Comparison of ENCODE assay signal across 8 mouse cellular contexts in the genomic region with DNA sequence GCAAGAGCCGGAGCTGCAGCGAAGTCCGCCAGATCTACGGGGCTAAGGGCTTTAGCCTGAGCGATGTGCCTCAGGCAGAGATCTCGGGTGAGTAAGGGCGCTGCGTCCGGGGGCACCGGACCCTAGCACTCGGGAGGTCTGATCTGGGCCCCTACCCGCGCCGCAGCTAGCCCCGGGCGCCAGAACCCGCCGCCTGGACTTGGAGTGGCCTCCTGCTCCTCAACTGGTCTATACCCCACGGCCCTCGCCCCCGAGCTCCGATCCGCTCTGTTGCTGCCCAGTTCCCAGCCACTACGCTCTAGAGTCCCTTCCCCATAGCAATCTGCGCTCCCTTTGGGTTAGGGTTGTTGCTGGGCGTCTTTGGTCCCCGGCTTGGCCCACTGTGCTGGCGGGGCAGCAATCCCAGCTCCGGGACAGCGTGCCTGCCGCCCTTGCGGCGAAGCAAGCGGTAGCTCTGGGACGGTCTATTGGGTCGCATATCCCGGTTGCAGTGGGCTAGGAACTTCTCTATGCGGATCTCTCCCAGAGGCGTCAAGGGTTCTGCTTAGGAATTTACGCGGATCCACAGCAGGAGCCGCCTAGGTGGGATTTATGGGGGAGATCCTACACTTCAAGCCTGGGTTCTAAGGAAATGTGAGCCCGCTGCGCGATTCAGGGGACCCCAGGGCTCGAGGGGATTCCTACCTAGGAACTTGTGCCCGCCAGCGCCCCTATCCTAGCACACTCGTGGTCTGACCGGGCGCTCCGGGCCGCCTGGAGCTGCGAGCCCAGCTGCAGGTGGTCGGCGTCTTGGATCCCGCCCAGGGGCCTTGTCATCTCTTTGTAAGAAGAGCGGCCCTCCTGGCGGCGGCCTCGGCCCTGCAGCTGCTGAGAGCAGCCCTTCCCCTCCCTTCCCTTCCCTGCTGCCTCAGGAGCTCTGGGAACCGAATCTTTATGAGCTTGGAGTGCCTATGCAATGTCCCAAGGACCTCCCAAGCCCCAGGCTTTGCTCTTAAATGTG. TPM values are rescaled to one million over a fixed set of nuclear protein-coding genes. Genes with fewer than 3 reads are reported as not detected.
DNase-seq lines count a peak whose midpoint lies in the region; ATAC-seq lines count a peak whose summit lies in the region.

No protein-coding gene starts in this region.

- H3K4me2 ChIP-seq in liver, embryonic 16.5 days (ENCODE audit: low read depth, low read length): peak overlapping the region; percentile 77

- 3% methylated on average over 61 of the region's 62 CpGs for WGBS in liver, embryonic 16.5 days (ENCODE audit: insufficient replicate concordance)

- H3K27me3 ChIP-seq in liver, embryonic 16.5 days (ENCODE audit: control insufficient read depth, insufficient read depth, low read depth, low read length): peaks cover 41% of the 10 kb centered on the region

- ATAC-seq in common myeloid progenitor, adult 5-6 weeks (replicated peaks; ENCODE audit: low read depth, poor library complexity, severe bottlenecking): peak; percentile 16; the same call in 1 of the 2 replicates
- ATAC-seq in liver, embryonic 16.5 days (ENCODE audit: low read depth): no peak

- peak overlapping the region; percentile 59 for H3K4me3 ChIP-seq in liver, embryonic 16.5 days (ENCODE audit: low read depth, low read length)

- H3K9ac ChIP-seq in liver, embryonic 16.5 days (ENCODE audit: low read depth, low read length): peak overlapping the region; percentile 51

- H3K4me1 ChIP-seq in liver, embryonic 16.5 days (ENCODE audit: control insufficient read depth, low read depth, low read length): peaks cover 4% of the 10 kb centered on the region

- no peaks in the 10 kb centered on the region for H3K36me3 ChIP-seq in liver, embryonic 16.5 days (ENCODE audit: control insufficient read depth, insufficient read depth)

- H3K9me3 ChIP-seq in liver, embryonic 16.5 days (replicated peaks; ENCODE audit: control insufficient read depth, low read length): no peaks in the 10 kb centered on the region

- intact Hi-C loops in gastrocnemius, postnatal 36 days (cut with DNase I): loop anchor here (1.0 to 5.0 kb wide), 3 partner anchors 60 to 184 kb away; a partner anchor contains a TSS

- no peak overlapping the region for H3K27ac ChIP-seq in liver, embryonic 16.5 days (ENCODE audit: low read length)

- DNase-seq in urinary bladder, postnatal 14 days (ENCODE audit: low spot score): peak; percentile 31
- DNase-seq in urinary bladder, postnatal 10 days (ENCODE audit: low spot score): no peak
- DNase-seq in gastrocnemius, postnatal 36 days: peak; percentile 46 to 58
- peak; percentile 44 for DNase-seq in kidney, adult 18-20 months
- DNase-seq in retina, embryonic 14.5 days (ENCODE audit: low spot score): peak; percentile 76
- DNase-seq in spleen, postnatal 4 days (ENCODE audit: low spot score in 2 of 2): no peak

RNA-seq across cellular contexts. Expression of a gene that starts 0.9 kb away (rescaled TPM):
- total RNA-seq in common myeloid progenitor, adult 5-6 weeks (2017): 11.5 and 11.8 TPM in 2 replicates
- 100 to 1,000 TPM; 244 to 266 TPM for total RNA-seq in gastrocnemius, postnatal 36 days (2021)
- 3.2 and 4.1 TPM in 2 replicates for polyA plus RNA-seq in liver, embryonic 16.5 days (2015; fragmentation: Nextera tagmentation; extraction: Ambion mirVana)

Comparison
In these comparisons a context has a peak if more than half of its experiments do, and no peak if none do; other contexts are left out.
1. DNase-seq: peak in urinary bladder, postnatal 14 days (single experiment), gastrocnemius, postnatal 36 days (2 of 2), kidney, adult 18-20 months (single experiment) and retina, embryonic 14.5 days (single experiment); none in urinary bladder, postnatal 10 days (single experiment) and spleen, postnatal 4 days (0 of 2).
2. RNA of a gene that starts 0.9 kb away (total RNA-seq): 244 to 266 TPM in gastrocnemius, postnatal 36 days; 11.5 to 11.8 TPM in common myeloid progenitor, adult 5-6 weeks; every median in the first group is over 10 times any median in the second.